Mouse (Mus musculus): ENCODE measurements around the gene Aldh3a1. TPM values are rescaled to one million over a fixed set of nuclear protein-coding genes. Genes with fewer than 3 reads are reported as not detected.
"Not testable (repeated sequence)": the region's sequence is repeated elsewhere in the genome, so short reads cannot be mapped to it uniquely, and the experiment has no call there.

Gene Aldh3a1
- polyA plus RNA-seq, 1 experiment = 130 TPM

DNA sequence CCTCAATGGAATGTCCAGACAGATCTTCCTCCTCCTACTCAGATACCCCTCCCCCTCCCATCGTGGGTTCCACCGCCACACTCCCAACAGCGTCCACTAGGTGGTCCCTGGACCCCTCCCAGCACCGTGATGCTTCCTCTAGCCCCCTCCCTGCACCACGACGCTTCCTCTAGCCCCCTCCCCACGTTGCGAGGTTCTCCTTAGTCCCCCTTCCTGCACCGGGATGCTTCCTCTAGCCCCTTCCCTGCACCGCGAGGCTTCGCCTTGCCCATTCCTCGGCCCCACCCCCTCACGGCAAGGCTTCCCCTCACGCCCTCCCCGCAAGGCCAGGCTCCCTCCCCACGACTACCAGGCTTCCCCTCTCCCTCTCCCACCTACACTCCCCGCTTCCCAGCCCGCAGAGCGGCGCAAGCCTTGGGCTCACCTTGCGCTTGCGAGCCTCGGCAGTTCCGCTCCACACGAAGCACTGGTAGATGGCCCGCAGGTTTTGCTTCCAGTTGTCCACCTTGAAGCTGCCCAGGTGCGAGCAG lies 33.0 kb upstream of the Aldh3a1 start:
- WGBS = 1% methylated on average over 28 of the region's 28 CpGs
- no peak for DNase-seq
- Histone ChIP-seq H3K4me1 (ENCODE audit: control insufficient read depth, insufficient read depth, low read length) (no peaks in the 10 kb centered on the region), H3K4me3 (replicated peaks; ENCODE audit: extremely low read depth, low read depth, low read length) (peak overlapping the region; percentile 92)
- TF ChIP-seq CTCF (IDR thresholded peaks at IDR 0.05; ENCODE audit: insufficient read depth, low read length) = peak; percentile 36; the same call in 1 of the 2 replicates
- no peak for TF ChIP-seq POLR2A (IDR thresholded peaks at IDR 0.05; ENCODE audit: borderline replicate concordance, extremely low read depth, low read depth, low read length)

DNA sequence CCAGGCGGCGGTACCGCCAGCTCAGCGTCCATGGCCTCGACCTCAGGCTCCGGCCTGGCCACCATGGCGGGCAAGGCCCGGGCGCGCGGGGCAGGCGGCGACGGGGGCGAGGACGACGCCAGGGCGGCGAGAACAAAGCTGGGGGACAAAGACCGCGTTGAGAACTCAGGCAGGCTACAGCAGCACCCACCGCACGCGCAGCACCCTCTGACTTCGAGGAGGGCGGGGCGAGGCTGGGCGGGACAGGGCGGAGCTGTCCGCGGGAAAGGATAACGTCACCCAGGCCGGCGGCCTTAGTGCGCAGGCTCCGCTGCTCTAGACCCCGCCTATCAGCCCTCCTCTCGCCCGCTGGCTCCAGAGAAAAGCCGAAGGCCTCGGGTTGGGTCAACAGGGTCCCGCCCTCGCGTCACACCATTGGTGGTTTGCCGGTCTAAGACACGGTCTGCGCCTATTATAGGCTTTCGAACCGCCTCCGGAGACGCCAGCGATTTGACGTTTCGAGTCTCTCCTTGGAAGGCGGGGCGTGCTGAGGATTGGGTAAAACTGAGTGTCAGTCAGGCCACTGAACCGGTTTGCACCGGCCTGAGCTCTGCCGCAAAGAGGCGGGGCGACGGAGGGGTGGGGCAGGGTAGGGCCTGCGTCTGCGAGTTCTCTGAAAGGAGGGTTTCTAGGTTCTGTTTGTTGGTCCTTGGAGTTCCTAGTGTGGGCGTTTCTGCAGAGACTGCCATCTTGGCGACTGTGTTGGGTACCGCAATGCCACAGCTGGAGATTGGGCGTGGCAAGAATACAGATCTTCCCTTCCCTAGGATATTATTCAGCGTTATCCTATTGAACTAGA lies 32.3 kb upstream of the Aldh3a1 start, which contains the start of gene Usp22:
TSS of gene Usp22 (minus strand) at position 235 of the 838 bp plus-strand sequence.
- TF ChIP-seq CTCF (IDR thresholded peaks at IDR 0.05; ENCODE audit: insufficient read depth, low read length) (no peak), POLR2A (IDR thresholded peaks at IDR 0.05; ENCODE audit: borderline replicate concordance, extremely low read depth, low read depth, low read length) (peak; percentile 97)
- peak; percentile 98 for DNase-seq
- H3K4me3 ChIP-seq (replicated peaks; ENCODE audit: extremely low read depth, low read depth, low read length) = peak within 1 kb of the TSS; percentile 92
- H3K4me1 ChIP-seq (ENCODE audit: control insufficient read depth, insufficient read depth, low read length) = no peaks in the 10 kb centered on the region
- WGBS = under 1% methylated on average over 69 of the region's 69 CpGs

DNA sequence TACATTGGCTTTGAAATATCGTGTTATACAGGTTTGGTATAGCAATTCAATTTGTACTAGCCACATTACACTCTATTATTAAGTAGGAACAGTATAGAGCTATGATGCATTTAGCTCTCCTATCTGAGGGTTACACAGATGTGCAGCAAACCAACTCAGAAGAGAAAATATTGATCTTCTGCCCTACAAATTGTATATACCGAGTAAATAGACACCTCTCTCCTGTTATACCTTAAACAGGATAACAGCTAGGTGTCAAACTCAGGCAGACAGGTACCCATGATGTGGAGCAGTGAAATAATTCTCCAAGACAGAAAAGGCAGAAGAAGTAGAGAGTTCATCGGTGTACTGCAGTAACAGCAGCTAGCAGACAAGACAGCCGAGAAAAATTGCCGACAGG lies 31.6 kb upstream of the Aldh3a1 start:
- WGBS = 77% methylated on average over 5 of the region's 5 CpGs

GRCm38 (mm10) chr11:61176321-61176720 lies 31.0 kb upstream of the Aldh3a1 start:
- 74% methylated on average over 1 of the region's 1 CpGs for WGBS

More for the DNA sequence above, 31.6 kb upstream of the Aldh3a1 start:
- Histone ChIP-seq H3K4me3 (replicated peaks; ENCODE audit: extremely low read depth, low read depth, low read length) (no peak overlapping the region), H3K4me1 (ENCODE audit: control insufficient read depth, insufficient read depth, low read length) (no peaks in the 10 kb centered on the region)
- DNase-seq = no peak
- no peak for TF ChIP-seq POLR2A (IDR thresholded peaks at IDR 0.05; ENCODE audit: borderline replicate concordance, extremely low read depth, low read depth, low read length)
- TF ChIP-seq CTCF (IDR thresholded peaks at IDR 0.05; ENCODE audit: insufficient read depth, low read length) = no peak

GRCm38 (mm10) chr11:61180361-61180760 lies 27.0 kb upstream of the Aldh3a1 start:
- TF ChIP-seq CTCF (IDR thresholded peaks at IDR 0.05; ENCODE audit: insufficient read depth, low read length) = no peak
- no peak for TF ChIP-seq POLR2A (IDR thresholded peaks at IDR 0.05; ENCODE audit: borderline replicate concordance, extremely low read depth, low read depth, low read length)
- no peak overlapping the region for H3K4me3 ChIP-seq (replicated peaks; ENCODE audit: extremely low read depth, low read depth, low read length)
- 88% methylated on average over 3 of the region's 3 CpGs for WGBS
- H3K4me1 ChIP-seq (ENCODE audit: control insufficient read depth, insufficient read depth, low read length) = no peaks in the 10 kb centered on the region
- no peak for DNase-seq

More at GRCm38 (mm10) chr11:61176321-61176720, 31.0 kb upstream of the Aldh3a1 start:
- no peak overlapping the region for H3K4me3 ChIP-seq (replicated peaks; ENCODE audit: extremely low read depth, low read depth, low read length)
- H3K4me1 ChIP-seq (ENCODE audit: control insufficient read depth, insufficient read depth, low read length) = no peaks in the 10 kb centered on the region
- TF ChIP-seq POLR2A (IDR thresholded peaks at IDR 0.05; ENCODE audit: borderline replicate concordance, extremely low read depth, low read depth, low read length) (no peak), CTCF (IDR thresholded peaks at IDR 0.05; ENCODE audit: insufficient read depth, low read length) (no peak)
- no peak for DNase-seq

GRCm38 (mm10) chr11:61181624-61182023 lies 25.7 kb upstream of the Aldh3a1 start:
- Histone ChIP-seq H3K4me1 (ENCODE audit: control insufficient read depth, insufficient read depth, low read length) (no peaks in the 10 kb centered on the region), H3K4me3 (replicated peaks; ENCODE audit: extremely low read depth, low read depth, low read length) (no peak overlapping the region)
- no peak for DNase-seq
- TF ChIP-seq CTCF (IDR thresholded peaks at IDR 0.05; ENCODE audit: insufficient read depth, low read length) (no peak), POLR2A (IDR thresholded peaks at IDR 0.05; ENCODE audit: borderline replicate concordance, extremely low read depth, low read depth, low read length) (no peak)

DNA sequence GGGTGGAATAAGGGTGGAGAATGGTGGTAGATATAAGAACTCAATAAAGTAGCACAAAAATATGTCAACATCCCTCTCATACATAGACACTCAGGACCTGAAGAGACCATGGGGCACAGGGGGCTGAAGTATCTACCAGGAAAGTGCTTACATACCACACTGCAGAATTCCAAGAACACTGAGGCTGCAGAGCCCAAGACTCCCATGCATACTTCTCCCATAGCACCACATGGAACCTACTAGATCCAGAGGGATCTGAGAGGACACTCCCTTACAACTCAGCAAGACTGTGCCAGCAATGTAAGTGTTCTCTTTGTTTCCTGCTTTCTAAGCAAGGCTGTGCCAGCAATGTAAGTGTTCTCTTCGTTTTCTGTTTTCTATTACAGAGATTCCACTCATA lies 23.5 kb upstream of the Aldh3a1 start:
- H3K4me1 ChIP-seq (ENCODE audit: control insufficient read depth, insufficient read depth, low read length) = no peaks in the 10 kb centered on the region
- H3K4me3 ChIP-seq (replicated peaks; ENCODE audit: extremely low read depth, low read depth, low read length) = no peak overlapping the region
- WGBS = 32% methylated on average over 1 of the region's 1 CpGs
- DNase-seq = no peak
- TF ChIP-seq CTCF (IDR thresholded peaks at IDR 0.05; ENCODE audit: insufficient read depth, low read length) = no peak
- no peak for TF ChIP-seq POLR2A (IDR thresholded peaks at IDR 0.05; ENCODE audit: borderline replicate concordance, extremely low read depth, low read depth, low read length)

- H3K4me3 ChIP-seq (replicated peaks; ENCODE audit: extremely low read depth, low read depth, low read length) = no peak overlapping the region
- no peak for DNase-seq
- H3K4me1 ChIP-seq (ENCODE audit: control insufficient read depth, insufficient read depth, low read length) = no peaks in the 10 kb centered on the region
- 75% methylated on average over 2 of the region's 2 CpGs for WGBS
- TF ChIP-seq POLR2A (IDR thresholded peaks at IDR 0.05; ENCODE audit: borderline replicate concordance, extremely low read depth, low read depth, low read length) (no peak), CTCF (IDR thresholded peaks at IDR 0.05; ENCODE audit: insufficient read depth, low read length) (no peak)
These were observed 16.6 kb upstream of the Aldh3a1 start for GRCm38 (mm10) chr11:61190776-61191175.

DNA sequence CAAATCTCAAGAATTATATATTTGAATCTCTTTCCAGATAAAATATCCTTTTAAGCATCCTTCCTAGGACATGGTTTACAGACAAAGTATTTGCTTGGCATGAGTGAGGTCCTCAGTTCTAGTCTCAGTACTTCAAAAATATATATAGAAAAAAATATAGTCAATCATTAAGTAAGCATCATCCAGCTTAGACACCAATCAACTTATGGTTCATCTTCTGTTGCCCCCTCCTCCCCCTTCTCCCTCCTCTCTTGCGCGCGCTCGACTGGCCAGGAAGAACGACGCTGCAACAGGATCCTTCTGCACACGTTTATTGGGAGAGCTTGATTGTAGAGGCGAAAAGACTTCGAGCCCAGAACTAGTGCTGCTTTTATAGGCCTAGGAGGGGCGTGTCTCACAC lies 15.2 kb upstream of the Aldh3a1 start:
- not testable (repeated sequence) for DNase-seq; H3K4me3 ChIP-seq (replicated peaks; ENCODE audit: extremely low read depth, low read depth, low read length); H3K4me1 ChIP-seq (ENCODE audit: control insufficient read depth, insufficient read depth, low read length)
- WGBS = 82% methylated on average over 7 of the region's 10 CpGs

DNA sequence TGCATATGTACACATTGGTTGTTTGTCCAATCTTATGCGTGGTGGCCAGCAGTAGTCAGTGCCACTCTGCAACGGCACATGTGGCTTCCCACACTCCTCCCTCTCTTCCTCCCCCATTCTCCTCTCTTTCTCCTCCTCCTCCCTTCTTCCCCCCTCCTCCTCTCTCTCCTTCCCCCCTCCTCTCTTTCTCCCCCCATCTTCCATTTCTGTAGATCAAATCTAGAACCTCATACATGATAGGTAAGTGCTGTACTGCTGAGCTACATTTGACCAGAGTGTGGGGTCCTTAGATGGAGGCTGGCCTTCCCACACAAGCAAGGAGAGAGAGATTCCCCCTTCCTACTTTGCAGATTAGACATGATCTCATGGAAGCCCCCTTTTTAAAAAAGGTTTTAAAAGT lies 14.6 kb upstream of the Aldh3a1 start:
- 89% methylated on average over 2 of the region's 2 CpGs for WGBS

More for the DNA sequence above, 14.6 kb upstream of the Aldh3a1 start:
- no peak for DNase-seq
- H3K4me3 ChIP-seq (replicated peaks; ENCODE audit: extremely low read depth, low read depth, low read length) = no peak overlapping the region
- no peaks in the 10 kb centered on the region; the same call in 1 of the 2 replicates for H3K4me1 ChIP-seq (ENCODE audit: control insufficient read depth, insufficient read depth, low read length)
- TF ChIP-seq POLR2A (IDR thresholded peaks at IDR 0.05; ENCODE audit: borderline replicate concordance, extremely low read depth, low read depth, low read length) = no peak
- TF ChIP-seq CTCF (IDR thresholded peaks at IDR 0.05; ENCODE audit: insufficient read depth, low read length) = no peak

Measured in lung, adult 2 months (tissue).